Mouse (Mus musculus): ENCODE results near the gene Nckap5.
"Not testable (repeated sequence)": the region's sequence is repeated elsewhere in the genome, so short reads cannot be mapped to it uniquely, and the experiment has no call there.

- not testable (repeated sequence) for TF ChIP-seq CTCF (IDR thresholded peaks at IDR 0.05; ENCODE audit: control insufficient read depth, insufficient read depth, insufficient read length); CEBPB (IDR thresholded peaks at IDR 0.05; ENCODE audit: low read depth); USF1 (IDR thresholded peaks at IDR 0.05; ENCODE audit: low read depth); MYOG (IDR thresholded peaks at IDR 0.05; ENCODE audit: control insufficient read depth, extremely low read depth, insufficient read length)
Measured at GRCm38 (mm10) chr1:126018654-126019053, 811.9 kb downstream of the Nckap5 start.

Measured in C2C12 (cell line).